Mouse (Mus musculus) embryonic stem cell, embryonic (primary cell): ENCODE results near the gene Ttc9c.

Experiments
- CTCF ChIA-PET, 4 experiments: fragments of 300-600 bp in 2 of 4; fragments of 350-600 bp in 2 of 4; sonication (Branson Sonifier 250); formaldehyde crosslinking; loops; one replicate each; lab custom pipeline; 2022; ENCODE audit warnings: inconsistent platforms in 2 of 4; lab: Charles Lee
- POLR2A ChIA-PET, 4 experiments: fragments of 300-600 bp in 2 of 4; fragments of 350-600 bp in 2 of 4; sonication (Branson Sonifier 250); formaldehyde crosslinking; loops; one replicate each; lab custom pipeline; 2022; ENCODE audit warnings: antibody characterized with exemption in 4 of 4, inconsistent platforms in 1 of 4; lab: Charles Lee

Gene Ttc9c

GRCm38 (mm10) chr19:8839103-8839907 lies 20.2 kb upstream of the Ttc9c start, which contains the start of gene Gng3:
Gng3 (minus strand) TSS chr19:8839194.
- CTCF ChIA-PET, result interaction anchor here in 3 of 4 experiments (0.7 to 1.7 kb wide), 12 partner anchors 11 to 272 kb away, joined by 3 to 8 read pairs (median 4); partner anchors contain the start of genes Lrrn4cl (in 1 of the 3) and Tut1 (in 1 of the 3)
- POLR2A ChIA-PET, result interaction anchor here (0.6 to 3.6 kb wide), 145 partner anchors 9 to 1423 kb away, joined by 3 to 75 read pairs (median 5); partner anchors contain the start of genes AC129217.1 (in 4 of the 4), Eef1g (in 4 of the 4), Lrrn4cl (in 4 of the 4) and B3gat3 (in 3 of the 4)

- CTCF ChIA-PET, result interaction anchor here (0.6 to 1.7 kb wide), 6 partner anchors 14 to 869 kb away, joined by 3 to 7 read pairs (median 4); no protein-coding TSS in a partner anchor
- POLR2A ChIA-PET, result interaction anchor here (0.6 to 3.6 kb wide), 104 partner anchors 8 to 274 kb away, joined by 3 to 75 read pairs (median 6); partner anchors contain the start of genes AC129217.1 (in 4 of the 4), Lrrn4cl (in 4 of the 4), Eef1g (in 3 of the 4) and Slc3a2 (in 3 of the 4)
These were observed 19.1 kb upstream of the Ttc9c start for GRCm38 (mm10) chr19:8838041-8838730.

GRCm38 (mm10) chr19:8837251-8837791 lies 18.2 kb upstream of the Ttc9c start, which contains the start of gene Bscl2:
Bscl2 (plus strand) TSS chr19:8837467.
- ChIA-PET POLR2A (interaction anchor here in 2 of 4 experiments (0.7 to 8.9 kb wide), 39 partner anchors 7 to 262 kb away, joined by 3 to 113 read pairs (median 15); partner anchors contain the start of genes Hnrnpul2 (in 2 of the 2), Ttc9c (in 2 of the 2), Zbtb3 (in 2 of the 2) and 1810009A15Rik (in 1 of the 2)), CTCF (no interaction called here)

GRCm38 (mm10) chr19:8836327-8836726 lies 17.2 kb upstream of the Ttc9c start:
- POLR2A ChIA-PET, result interaction anchor here (0.7 to 8.9 kb wide), 37 partner anchors 8 to 148 kb away, joined by 3 to 113 read pairs (median 5); partner anchors contain the start of genes Hnrnpul2 (in 3 of the 4), Ttc9c (in 3 of the 4), 1810009A15Rik (in 2 of the 4) and Eef1g (in 2 of the 4)
- CTCF ChIA-PET, result interaction anchor here in 1 of 4 experiments (0.6 kb wide), 1 partner anchor 83 kb away, joined by 3 read pairs; no protein-coding TSS in a partner anchor

- ChIA-PET POLR2A (interaction anchor here in 3 of 4 experiments (0.6 to 8.9 kb wide), 13 partner anchors 9 to 120 kb away, joined by 3 to 113 read pairs (median 6); partner anchors contain the start of genes Hnrnpul2 (in 2 of the 3), Slc3a2 (in 2 of the 3), Ttc9c (in 2 of the 3) and Nxf1 (in 1 of the 3)), CTCF (no interaction called here)
These were observed 13.8 kb upstream of the Ttc9c start for GRCm38 (mm10) chr19:8832971-8833370.

GRCm38 (mm10) chr19:8831262-8831661 lies 12.1 kb upstream of the Ttc9c start:
- CTCF ChIA-PET, result interaction anchor here in 2 of 4 experiments (0.7 to 0.9 kb wide), 3 partner anchors 12 to 89 kb away, joined by 3 to 4 read pairs (median 3); partner anchors contain the start of genes B3gat3 (in 1 of the 2) and Ttc9c (in 1 of the 2)
- POLR2A ChIA-PET, result interaction anchor here in 3 of 4 experiments (0.7 to 8.9 kb wide), 26 partner anchors 8 to 155 kb away, joined by 3 to 113 read pairs (median 4); partner anchors contain the start of genes Hnrnpul2 (in 3 of the 3), Ttc9c (in 3 of the 3), Slc3a2 (in 2 of the 3) and Taf6l (in 2 of the 3)

GRCm38 (mm10) chr19:8830664-8831063 lies 11.5 kb upstream of the Ttc9c start:
- POLR2A ChIA-PET, result interaction anchor here in 3 of 4 experiments (0.6 to 8.9 kb wide), 31 partner anchors 8 to 154 kb away, joined by 3 to 113 read pairs (median 5); partner anchors contain the start of genes Hnrnpul2 (in 3 of the 3), Ttc9c (in 3 of the 3), Gng3 (in 2 of the 3) and Nxf1 (in 2 of the 3)
- CTCF ChIA-PET, result interaction anchor here in 2 of 4 experiments (0.7 to 0.9 kb wide), 3 partner anchors 12 to 89 kb away, joined by 3 to 4 read pairs (median 3); partner anchors contain the start of genes B3gat3 (in 1 of the 2) and Ttc9c (in 1 of the 2)

- ChIA-PET POLR2A (interaction anchor here (0.6 to 8.9 kb wide), 57 partner anchors 9 to 155 kb away, joined by 3 to 113 read pairs (median 5); partner anchors contain the start of genes Gng3 (in 4 of the 4), Hnrnpul2 (in 3 of the 4), Nxf1 (in 3 of the 4) and Slc3a2 (in 3 of the 4)), CTCF (interaction anchor here in 1 of 4 experiments (1.0 to 1.1 kb wide), 2 partner anchors 36 to 112 kb away, joined by 3 read pairs; no protein-coding TSS in a partner anchor)
These were observed 10.5 kb upstream of the Ttc9c start, which contains the start of gene AC129217.1 for GRCm38 (mm10) chr19:8829660-8830059. AC129217.1 (plus strand) TSS chr19:8829773.

- ChIA-PET POLR2A (interaction anchor here in 3 of 4 experiments (0.6 to 3.7 kb wide), 37 partner anchors 9 to 145 kb away, joined by 3 to 24 read pairs (median 4); partner anchors contain the start of genes Eef1g (in 2 of the 3), Gng3 (in 2 of the 3), Taf6l (in 2 of the 3) and Bscl2 (in 1 of the 3)), CTCF (no interaction called here)
These were observed 3.6 kb upstream of the Ttc9c start for GRCm38 (mm10) chr19:8822696-8823095.

- POLR2A ChIA-PET, result interaction anchor here in 3 of 4 experiments (0.6 to 21.0 kb wide), 37 partner anchors 9 to 1422 kb away, joined by 3 to 271 read pairs (median 16); partner anchors contain the start of genes 1700092M07Rik (in 2 of the 3), AC129217.1 (in 2 of the 3), Eef1g (in 2 of the 3) and Gng3 (in 2 of the 3)
- CTCF ChIA-PET, result interaction anchor here in 1 of 4 experiments (0.7 kb wide), 1 partner anchor 11 kb away, joined by 3 read pairs; no protein-coding TSS in a partner anchor
These were observed 2.0 kb upstream of the Ttc9c start for GRCm38 (mm10) chr19:8821146-8821545.

GRCm38 (mm10) chr19:8820424-8820956 lies 1.4 kb upstream of the Ttc9c start:
- POLR2A ChIA-PET, result interaction anchor here (0.6 to 21.0 kb wide), 75 partner anchors 10 to 288 kb away, joined by 3 to 271 read pairs (median 10); partner anchors contain the start of genes AC129217.1 (in 3 of the 4), Eef1g (in 3 of the 4), Polr2g (in 3 of the 4) and Slc3a2 (in 3 of the 4)
- CTCF ChIA-PET, result interaction anchor here in 2 of 4 experiments (0.6 to 1.4 kb wide), 3 partner anchors 11 to 102 kb away, joined by 3 to 5 read pairs (median 3); no protein-coding TSS in a partner anchor

- CTCF ChIA-PET, result interaction anchor here in 2 of 4 experiments (0.6 to 1.6 kb wide), 7 partner anchors 10 to 106 kb away, joined by 3 to 6 read pairs (median 4); partner anchors contain the start of genes Taf6l (in 1 of the 2) and Zbtb3 (in 1 of the 2)
- POLR2A ChIA-PET, result interaction anchor here (0.6 to 21.0 kb wide), 134 partner anchors 8 to 1447 kb away, joined by 3 to 271 read pairs (median 5); partner anchors contain the start of genes Eef1g (in 4 of the 4), 1810009A15Rik (in 3 of the 4), AC129217.1 (in 3 of the 4) and Gm49416 (in 3 of the 4)
These were observed 677 bp upstream of the Ttc9c start, which contains the start of gene Hnrnpul2 for GRCm38 (mm10) chr19:8819596-8820423. Hnrnpul2 (plus strand) TSS chr19:8820010.

- POLR2A ChIA-PET, result interaction anchor here in 3 of 4 experiments (0.6 to 21.0 kb wide), 50 partner anchors 9 to 287 kb away, joined by 3 to 271 read pairs (median 12); partner anchors contain the start of genes 1810009A15Rik (in 3 of the 3), Gm49416 (in 3 of the 3), Slc3a2 (in 3 of the 3) and Taf6l (in 3 of the 3)
- CTCF ChIA-PET, result interaction anchor here in 2 of 4 experiments (0.6 to 1.6 kb wide), 2 partner anchors 13 to 75 kb away, joined by 4 to 5 read pairs; no protein-coding TSS in a partner anchor
These were observed 783 bp downstream of the Ttc9c start for GRCm38 (mm10) chr19:8818301-8818798.

- ChIA-PET CTCF (interaction anchor here in 1 of 4 experiments (1.5 kb wide), 1 partner anchor 15 kb away, joined by 4 read pairs; the partner anchor contains the start of gene Zbtb3), POLR2A (interaction anchor here in 3 of 4 experiments (0.7 to 21.0 kb wide), 25 partner anchors 9 to 158 kb away, joined by 3 to 271 read pairs (median 4); partner anchors contain the start of genes Nxf1 (in 2 of the 3), Taf6l (in 2 of the 3), Zbtb3 (in 2 of the 3) and 1810009A15Rik (in 1 of the 3))
These were observed 2.1 kb downstream of the Ttc9c start for GRCm38 (mm10) chr19:8817001-8817400.
